Mouse (Mus musculus): ENCODE measurements around the gene Man1a2. TPM values are rescaled to one million over a fixed set of nuclear protein-coding genes. Genes with fewer than 3 reads are reported as not detected.
A peak's percentile ranks its signal among the peaks of the same experiment; 100 is the strongest.

The Man1a2 gene
- polyA plus RNA-seq, 1 experiment from 2014 or later: 65.1 TPM

DNA sequence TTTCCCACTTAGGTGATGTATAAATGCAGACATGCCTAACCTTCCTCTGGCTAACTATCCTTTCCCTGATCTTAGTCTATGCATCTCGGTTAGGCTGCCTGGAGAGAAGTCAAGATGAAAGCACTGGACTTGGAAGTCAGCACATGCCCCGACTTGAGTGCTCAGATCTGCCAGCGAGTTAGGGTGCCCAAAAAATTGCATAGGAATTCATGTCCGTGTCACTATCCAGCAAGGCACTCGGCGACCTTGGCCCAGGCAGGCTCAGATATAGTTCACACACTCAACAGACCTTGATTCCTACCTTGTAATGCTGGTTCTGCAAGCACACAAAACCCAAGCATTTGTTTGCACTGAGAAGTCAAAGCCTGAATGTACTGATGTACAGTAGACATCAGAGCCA, 3.4 kb upstream of the Man1a2 start:
- no peak overlapping the region for H3K4me2 ChIP-seq (ENCODE audit: low read depth, low read length, severe bottlenecking)
- DNase-seq (ENCODE audit: low spot score) (no peak), ATAC-seq (replicated peaks; ENCODE audit: low FRiP score) (no peak)
- 91% methylated on average over 6 of the region's 6 CpGs for WGBS
- no peak overlapping the region for H3K27ac ChIP-seq (ENCODE audit: low read depth, low read length)
- H3K36me3 ChIP-seq (ENCODE audit: control insufficient read depth, insufficient read depth, low read length): no peaks in the 10 kb centered on the region
- no peaks in the 10 kb centered on the region for H3K9me3 ChIP-seq (ENCODE audit: control insufficient read depth, low read length)
- H3K4me1 ChIP-seq (replicated peaks; ENCODE audit: control insufficient read depth, insufficient read depth, low read length): no peaks in the 10 kb centered on the region
- no peak overlapping the region for H3K9ac ChIP-seq (ENCODE audit: low read length)
- no peaks in the 10 kb centered on the region for H3K27me3 ChIP-seq (ENCODE audit: control insufficient read depth, insufficient read depth, low read length)
- H3K4me3 ChIP-seq (ENCODE audit: low read depth, low read length): no peak overlapping the region

- no peaks in the 10 kb centered on the region for H3K27me3 ChIP-seq (ENCODE audit: control insufficient read depth, insufficient read depth, low read length)
- H3K4me3 ChIP-seq (ENCODE audit: low read depth, low read length): no peak overlapping the region
- H3K9ac ChIP-seq (ENCODE audit: low read length): no peak overlapping the region
- ATAC-seq (replicated peaks; ENCODE audit: low FRiP score) (no peak), DNase-seq (ENCODE audit: low spot score) (no peak)
- H3K27ac ChIP-seq (ENCODE audit: low read depth, low read length): no peak overlapping the region
- peaks cover 3% of the 10 kb centered on the region; the same call in 1 of the 2 replicates for H3K4me1 ChIP-seq (replicated peaks; ENCODE audit: control insufficient read depth, insufficient read depth, low read length)
- no peaks in the 10 kb centered on the region for H3K36me3 ChIP-seq (ENCODE audit: control insufficient read depth, insufficient read depth, low read length)
- 88% methylated on average over 8 of the region's 8 CpGs for WGBS
- H3K9me3 ChIP-seq (ENCODE audit: control insufficient read depth, low read length): no peaks in the 10 kb centered on the region
- H3K4me2 ChIP-seq (ENCODE audit: low read depth, low read length, severe bottlenecking): no peak overlapping the region
These were observed 1.5 kb upstream of the Man1a2 start for GRCm38 (mm10) chr3:100686756-100687155.

DNA sequence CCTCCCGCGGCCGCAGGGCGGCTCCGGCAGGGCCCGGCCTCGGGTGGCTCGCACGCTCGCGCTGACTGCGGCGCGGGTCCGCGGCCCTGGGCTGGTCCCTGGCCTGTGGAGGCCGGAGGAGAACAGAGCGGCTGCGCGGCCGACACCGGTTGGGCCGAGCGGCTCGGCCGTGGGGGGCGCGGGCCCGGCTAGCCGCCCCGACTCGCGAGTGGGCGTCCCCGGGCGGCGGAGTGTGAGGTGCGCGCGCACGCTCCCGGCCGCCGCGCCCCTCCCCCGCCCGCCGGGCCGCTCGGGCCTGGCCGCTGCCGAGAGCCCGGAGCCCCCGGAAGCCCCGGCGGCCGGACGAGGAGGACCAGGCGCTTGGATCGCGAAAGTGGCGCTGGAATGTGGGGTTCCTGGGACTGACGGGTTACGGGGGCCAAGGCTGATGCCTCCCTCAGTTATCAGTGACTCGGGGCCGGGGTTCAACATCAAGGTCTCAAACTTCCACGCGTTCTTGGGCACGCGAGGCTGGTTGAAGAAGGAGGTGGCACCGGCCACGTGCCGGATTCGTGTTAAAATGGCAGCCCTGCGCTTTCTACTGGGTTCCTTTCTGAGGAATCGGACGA, 564 bp upstream of the Man1a2 start:
- WGBS: under 1% methylated on average over 62 of the region's 77 CpGs
- ATAC-seq (replicated peaks; ENCODE audit: low FRiP score): peak; percentile 89
- no peaks in the 10 kb centered on the region for H3K36me3 ChIP-seq (ENCODE audit: control insufficient read depth, insufficient read depth, low read length)

DNA sequence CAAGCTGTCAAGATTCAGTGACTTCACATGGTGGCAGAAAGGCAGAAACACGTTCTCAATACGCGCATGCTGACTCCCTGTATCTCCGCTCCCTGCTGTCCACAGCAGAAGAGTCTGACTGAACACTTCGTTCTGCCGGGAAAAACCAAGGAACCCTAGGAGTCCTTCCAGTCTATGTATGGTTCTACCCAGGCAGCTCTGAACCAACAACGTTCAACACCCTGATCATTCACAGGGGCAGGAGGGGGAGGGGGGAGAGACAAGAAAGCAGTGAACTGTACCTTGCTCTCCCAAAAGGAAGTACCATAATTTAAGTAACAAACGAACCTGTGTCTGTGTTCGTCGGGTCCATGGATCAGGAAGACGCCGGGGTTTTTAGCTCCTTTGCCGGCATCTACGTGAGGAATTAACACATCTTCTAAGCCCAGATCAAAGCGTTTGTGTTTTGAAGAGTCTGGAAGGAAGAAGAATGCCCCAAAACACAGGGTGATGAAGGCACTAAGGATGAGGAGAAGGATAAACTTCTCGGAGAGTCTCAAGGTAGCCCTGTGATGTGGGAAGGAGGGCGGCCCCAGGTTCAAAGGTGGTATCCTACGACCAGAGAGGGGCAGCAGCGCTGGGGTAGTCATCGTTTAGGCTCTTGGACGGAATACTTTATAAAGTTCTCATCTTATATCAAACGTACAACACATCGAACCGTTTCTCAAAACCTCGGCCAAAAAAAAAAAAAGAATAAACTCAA, 898 bp downstream of the Man1a2 start:
- under 1% methylated on average over 25 of the region's 25 CpGs for WGBS
- Histone ChIP-seq H3K36me3 (ENCODE audit: control insufficient read depth, insufficient read depth, low read length) (no peaks in the 10 kb centered on the region), H3K27ac (ENCODE audit: low read depth, low read length) (no peak overlapping the region), H3K27me3 (ENCODE audit: control insufficient read depth, insufficient read depth, low read length) (no peaks in the 10 kb centered on the region), H3K4me3 (ENCODE audit: low read depth, low read length) (peak overlapping the region; percentile 77), H3K4me1 (replicated peaks; ENCODE audit: control insufficient read depth, insufficient read depth, low read length) (peaks cover 3% of the 10 kb centered on the region; the same call in 1 of the 2 replicates), H3K9ac (ENCODE audit: low read length) (peak overlapping the region; percentile 92), H3K4me2 (ENCODE audit: low read depth, low read length, severe bottlenecking) (peak overlapping the region; percentile 88), H3K9me3 (ENCODE audit: control insufficient read depth, low read length) (no peaks in the 10 kb centered on the region)
- DNase-seq (ENCODE audit: low spot score) (no peak), ATAC-seq (replicated peaks; ENCODE audit: low FRiP score) (no peak)

More for the DNA sequence above, 564 bp upstream of the Man1a2 start:
- DNase-seq (ENCODE audit: low spot score): peak; percentile 87
- Histone ChIP-seq H3K4me1 (replicated peaks; ENCODE audit: control insufficient read depth, insufficient read depth, low read length) (peaks cover 3% of the 10 kb centered on the region; the same call in 1 of the 2 replicates), H3K9me3 (ENCODE audit: control insufficient read depth, low read length) (no peaks in the 10 kb centered on the region), H3K4me3 (ENCODE audit: low read depth, low read length) (peak overlapping the region; percentile 77), H3K9ac (ENCODE audit: low read length) (peak overlapping the region; percentile 92), H3K4me2 (ENCODE audit: low read depth, low read length, severe bottlenecking) (peak overlapping the region; percentile 88), H3K27me3 (ENCODE audit: control insufficient read depth, insufficient read depth, low read length) (no peaks in the 10 kb centered on the region), H3K27ac (ENCODE audit: low read depth, low read length) (peak overlapping the region; percentile 97)

DNA sequence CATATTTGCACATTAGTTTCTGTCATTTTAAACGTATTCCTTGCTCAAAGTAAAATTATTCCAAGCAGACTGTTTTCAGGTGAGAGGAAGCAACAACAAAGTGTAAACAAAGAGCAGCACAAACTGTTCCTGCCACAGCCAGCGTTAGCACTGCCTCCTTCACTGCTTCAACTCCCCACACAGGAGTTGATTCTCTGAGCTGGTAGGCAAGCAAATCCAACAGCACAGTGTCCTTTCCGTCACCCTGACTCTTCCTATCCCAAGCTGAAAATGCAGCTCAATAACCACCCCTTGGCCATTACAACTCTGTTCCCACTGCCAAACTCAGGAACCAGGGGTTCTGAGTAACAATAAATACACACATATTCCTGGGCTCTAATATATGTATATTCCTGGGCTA, 2.5 kb downstream of the Man1a2 start:
- WGBS: 23% methylated on average over 3 of the region's 3 CpGs
- peaks cover 3% of the 10 kb centered on the region; the same call in 1 of the 2 replicates for H3K4me1 ChIP-seq (replicated peaks; ENCODE audit: control insufficient read depth, insufficient read depth, low read length)
- no peak overlapping the region for H3K27ac ChIP-seq (ENCODE audit: low read depth, low read length)
- H3K27me3 ChIP-seq (ENCODE audit: control insufficient read depth, insufficient read depth, low read length): no peaks in the 10 kb centered on the region
- H3K36me3 ChIP-seq (ENCODE audit: control insufficient read depth, insufficient read depth, low read length): no peaks in the 10 kb centered on the region
- DNase-seq (ENCODE audit: low spot score) (no peak), ATAC-seq (replicated peaks; ENCODE audit: low FRiP score) (no peak)
- peak overlapping the region; percentile 23 for H3K4me3 ChIP-seq (ENCODE audit: low read depth, low read length)
- peak overlapping the region; percentile 51 for H3K4me2 ChIP-seq (ENCODE audit: low read depth, low read length, severe bottlenecking)
- H3K9ac ChIP-seq (ENCODE audit: low read length): peak overlapping the region; percentile 23; the same call in 1 of the 2 replicates
- no peaks in the 10 kb centered on the region for H3K9me3 ChIP-seq (ENCODE audit: control insufficient read depth, low read length)

- H3K9me3 ChIP-seq (ENCODE audit: control insufficient read depth, low read length): no peaks in the 10 kb centered on the region
- peak overlapping the region; percentile 51; the same call in 1 of the 2 replicates for H3K4me2 ChIP-seq (ENCODE audit: low read depth, low read length, severe bottlenecking)
- no peaks in the 10 kb centered on the region for H3K27me3 ChIP-seq (ENCODE audit: control insufficient read depth, insufficient read depth, low read length)
- H3K36me3 ChIP-seq (ENCODE audit: control insufficient read depth, insufficient read depth, low read length): no peaks in the 10 kb centered on the region
- ATAC-seq (replicated peaks; ENCODE audit: low FRiP score): no peak
- WGBS: 60% methylated on average over 4 of the region's 4 CpGs
- no peak overlapping the region for H3K9ac ChIP-seq (ENCODE audit: low read length)
- peaks cover 3% of the 10 kb centered on the region; the same call in 1 of the 2 replicates for H3K4me1 ChIP-seq (replicated peaks; ENCODE audit: control insufficient read depth, insufficient read depth, low read length)
- peak overlapping the region; percentile 23 for H3K4me3 ChIP-seq (ENCODE audit: low read depth, low read length)
- no peak for DNase-seq (ENCODE audit: low spot score)
- H3K27ac ChIP-seq (ENCODE audit: low read depth, low read length): no peak overlapping the region
These were observed 3.0 kb downstream of the Man1a2 start for GRCm38 (mm10) chr3:100682281-100682680.

GRCm38 (mm10) chr3:100681448-100682092, 3.7 kb downstream of the Man1a2 start:
- 37% methylated on average over 11 of the region's 11 CpGs for WGBS
- H3K36me3 ChIP-seq (ENCODE audit: control insufficient read depth, insufficient read depth, low read length): no peaks in the 10 kb centered on the region
- H3K27me3 ChIP-seq (ENCODE audit: control insufficient read depth, insufficient read depth, low read length): no peaks in the 10 kb centered on the region
- H3K27ac ChIP-seq (ENCODE audit: low read depth, low read length): no peak overlapping the region
- H3K4me3 ChIP-seq (ENCODE audit: low read depth, low read length): peak overlapping the region; percentile 6; the same call in 1 of the 2 replicates
- H3K9me3 ChIP-seq (ENCODE audit: control insufficient read depth, low read length): no peaks in the 10 kb centered on the region
- H3K4me1 ChIP-seq (replicated peaks; ENCODE audit: control insufficient read depth, insufficient read depth, low read length): peaks cover 3% of the 10 kb centered on the region; the same call in 1 of the 2 replicates
- ATAC-seq (replicated peaks; ENCODE audit: low FRiP score) (no peak), DNase-seq (ENCODE audit: low spot score) (no peak)
- peak overlapping the region; percentile 5; the same call in 1 of the 2 replicates for H3K9ac ChIP-seq (ENCODE audit: low read length)
- H3K4me2 ChIP-seq (ENCODE audit: low read depth, low read length, severe bottlenecking): peak overlapping the region; percentile 24; the same call in 1 of the 2 replicates

- Histone ChIP-seq H3K4me1 (replicated peaks; ENCODE audit: control insufficient read depth, insufficient read depth, low read length) (peaks cover 3% of the 10 kb centered on the region; the same call in 1 of the 2 replicates), H3K4me2 (ENCODE audit: low read depth, low read length, severe bottlenecking) (no peak overlapping the region), H3K4me3 (ENCODE audit: low read depth, low read length) (no peak overlapping the region), H3K27ac (ENCODE audit: low read depth, low read length) (no peak overlapping the region), H3K36me3 (ENCODE audit: control insufficient read depth, insufficient read depth, low read length) (no peaks in the 10 kb centered on the region), H3K9ac (ENCODE audit: low read length) (no peak overlapping the region), H3K9me3 (ENCODE audit: control insufficient read depth, low read length) (no peaks in the 10 kb centered on the region), H3K27me3 (ENCODE audit: control insufficient read depth, insufficient read depth, low read length) (no peaks in the 10 kb centered on the region)
- DNase-seq (ENCODE audit: low spot score) (no peak), ATAC-seq (replicated peaks; ENCODE audit: low FRiP score) (no peak)
- 93% methylated on average over 2 of the region's 2 CpGs for WGBS
These were observed 5.1 kb downstream of the Man1a2 start for GRCm38 (mm10) chr3:100680226-100680625.
